Mouse (Mus musculus) T-cell, adult 2 months (primary cell): ENCODE data around the gene Aff1.

ENCODE experiments used
- DNase-seq: peaks from one replicate; pipeline ENCODE4 v3.0.0; 2022; ENCODE audit warnings: low spot score

Aff1 gene

DNA sequence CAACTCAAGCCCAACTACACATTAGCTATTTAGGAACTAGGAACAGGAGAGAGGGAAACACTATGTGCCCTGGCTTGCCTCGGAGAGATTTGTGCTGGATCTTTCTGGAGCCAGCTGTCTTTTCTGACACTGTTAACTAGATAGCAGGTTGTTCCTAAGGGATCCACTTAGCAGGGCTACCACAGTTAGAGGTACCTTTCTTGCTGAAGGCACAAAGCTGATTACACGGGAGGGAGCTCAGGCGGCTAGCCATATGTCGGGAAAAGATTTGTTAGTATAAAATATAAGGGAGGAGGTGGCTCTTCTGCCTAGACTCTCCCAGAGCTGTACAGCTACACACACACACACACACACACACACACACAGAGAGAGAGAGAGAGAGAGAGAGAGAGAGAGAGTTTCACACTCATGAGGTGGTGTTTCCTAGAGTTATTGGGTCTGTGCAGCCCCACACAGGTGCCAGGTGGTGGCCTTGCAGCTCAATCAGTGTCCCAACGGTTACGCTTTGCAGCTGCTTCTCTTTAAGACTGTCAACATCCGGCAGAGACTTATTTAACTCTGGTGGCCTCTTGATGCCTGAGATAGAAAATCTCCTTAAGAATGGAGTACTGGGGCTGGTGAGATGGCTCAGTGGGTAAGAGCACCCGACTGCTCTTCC lies 34.2 kb downstream of the Aff1 start:
- peak; percentile 17 for DNase-seq

DNA sequence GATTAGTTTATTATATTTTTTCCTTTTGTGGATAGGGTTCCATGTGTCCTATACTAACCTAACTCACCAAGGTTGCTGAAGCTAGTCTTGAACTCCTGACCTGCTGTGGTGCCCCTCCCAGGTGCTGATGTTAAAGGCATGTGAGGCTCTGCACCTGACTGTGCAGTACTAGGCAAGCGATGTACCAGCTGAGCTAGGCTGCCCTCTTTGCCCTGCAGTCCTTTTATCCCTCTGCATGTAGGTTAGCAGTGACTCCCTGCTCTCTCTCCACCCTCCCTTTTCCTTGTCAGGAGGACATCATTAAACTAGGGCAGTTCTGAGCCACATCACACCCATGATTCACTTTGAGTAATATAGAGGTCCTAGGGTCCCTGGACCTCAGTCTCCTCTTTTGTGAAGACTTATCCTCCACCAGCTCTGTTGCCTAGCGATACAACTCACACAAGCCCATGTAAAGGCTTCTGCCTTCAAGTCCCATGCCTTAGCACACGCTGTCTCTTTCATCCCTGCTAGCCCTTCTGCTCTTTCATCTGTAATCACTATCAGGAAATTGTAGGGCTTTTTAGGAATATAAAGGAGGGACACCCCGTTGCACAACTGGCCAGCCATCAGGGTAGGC lies 35.7 kb downstream of the Aff1 start:
- no peak for DNase-seq

DNA sequence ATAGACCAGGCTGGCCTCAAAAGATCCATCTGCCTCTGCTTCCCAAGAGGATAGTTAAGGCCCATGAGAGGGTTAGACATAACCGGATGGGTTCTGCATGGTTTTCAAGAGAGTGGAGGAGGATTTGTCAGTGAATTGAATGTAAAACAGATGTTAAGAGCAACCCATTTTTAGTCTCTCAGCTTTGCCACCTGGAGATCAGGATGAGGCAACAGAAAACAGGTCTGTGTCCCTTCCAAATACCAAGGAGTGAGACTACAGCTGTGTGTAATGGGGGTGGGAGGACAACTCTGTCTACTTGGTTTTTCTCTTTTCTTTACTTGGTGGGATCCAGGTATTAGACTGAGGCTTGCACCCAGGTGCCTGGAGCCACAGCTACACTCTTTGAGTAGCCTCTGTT lies 37.1 kb downstream of the Aff1 start:
- DNase-seq = no peak

- DNase-seq = no peak
Observed at GRCm38 (mm10) chr5:103730142-103730541, 38.0 kb downstream of the Aff1 start.

GRCm38 (mm10) chr5:103730727-103731126 lies 38.6 kb downstream of the Aff1 start:
- no peak for DNase-seq

- DNase-seq = no peak
Observed at GRCm38 (mm10) chr5:103732581-103732980, 40.4 kb downstream of the Aff1 start.

DNA sequence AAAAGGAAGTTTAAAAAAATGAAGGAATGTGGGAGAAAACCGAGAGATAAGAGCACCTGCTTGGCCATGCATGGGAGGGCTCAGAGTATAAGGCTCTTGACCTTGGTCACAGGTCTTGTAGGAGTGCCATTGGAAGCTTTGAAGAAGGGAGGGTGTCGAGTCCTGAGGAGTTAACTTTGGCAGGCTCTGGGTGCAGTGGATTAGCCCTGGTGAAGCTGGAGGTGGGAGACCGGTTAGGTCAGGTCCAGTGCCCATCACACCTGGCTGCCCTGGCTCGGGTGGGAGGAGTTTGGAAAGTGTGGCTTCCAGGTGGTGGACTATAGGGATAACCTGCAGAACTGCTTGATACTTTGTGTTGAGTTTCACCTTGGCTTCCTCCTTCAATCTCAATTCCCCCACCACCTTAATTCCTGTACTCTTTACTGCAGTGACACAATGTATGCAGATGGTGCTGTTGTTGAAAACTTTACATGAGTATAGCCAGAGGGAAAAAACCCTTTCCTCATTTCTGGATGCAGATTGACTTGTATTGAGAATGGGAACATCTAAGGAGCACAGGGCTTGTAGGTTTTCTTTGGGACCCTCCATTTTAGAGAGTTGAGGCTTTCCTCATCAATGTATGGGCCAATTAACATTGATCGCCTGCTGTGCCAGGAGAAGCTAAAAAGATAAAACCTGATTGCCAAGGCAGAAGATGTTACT lies 43.4 kb downstream of the Aff1 start:
- no peak for DNase-seq

DNA sequence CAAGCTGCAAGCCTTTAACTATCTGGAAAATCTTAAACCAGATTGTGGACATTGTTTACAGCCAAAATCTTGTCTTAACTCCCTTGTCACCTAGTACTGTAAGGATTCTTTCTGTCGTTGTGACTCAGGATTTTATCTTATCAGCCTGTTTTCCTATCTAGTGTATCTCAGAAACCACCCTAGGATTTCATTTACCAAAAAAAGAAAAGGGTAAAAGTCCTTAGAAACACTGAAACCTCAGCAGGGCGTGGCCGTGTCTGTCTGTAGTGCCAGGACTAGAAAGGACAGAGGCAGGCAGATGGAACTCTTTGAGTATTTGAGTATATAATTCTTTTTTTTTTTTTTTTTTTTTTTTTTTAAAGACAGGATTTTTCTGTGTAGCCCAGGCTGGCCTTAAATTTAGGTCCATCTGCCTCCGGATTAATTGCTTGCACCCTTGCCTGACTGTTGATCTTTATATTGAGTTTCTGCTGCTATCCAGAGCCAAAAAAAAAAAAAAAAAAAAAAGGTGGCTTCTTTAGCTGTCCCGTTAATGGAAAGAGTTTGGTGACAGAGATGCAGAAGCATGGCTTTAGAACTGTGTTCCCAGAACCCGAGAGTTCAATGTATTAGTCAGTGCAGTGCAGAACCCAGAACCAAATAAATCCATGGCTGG lies 44.5 kb downstream of the Aff1 start:
- no peak for DNase-seq

DNA sequence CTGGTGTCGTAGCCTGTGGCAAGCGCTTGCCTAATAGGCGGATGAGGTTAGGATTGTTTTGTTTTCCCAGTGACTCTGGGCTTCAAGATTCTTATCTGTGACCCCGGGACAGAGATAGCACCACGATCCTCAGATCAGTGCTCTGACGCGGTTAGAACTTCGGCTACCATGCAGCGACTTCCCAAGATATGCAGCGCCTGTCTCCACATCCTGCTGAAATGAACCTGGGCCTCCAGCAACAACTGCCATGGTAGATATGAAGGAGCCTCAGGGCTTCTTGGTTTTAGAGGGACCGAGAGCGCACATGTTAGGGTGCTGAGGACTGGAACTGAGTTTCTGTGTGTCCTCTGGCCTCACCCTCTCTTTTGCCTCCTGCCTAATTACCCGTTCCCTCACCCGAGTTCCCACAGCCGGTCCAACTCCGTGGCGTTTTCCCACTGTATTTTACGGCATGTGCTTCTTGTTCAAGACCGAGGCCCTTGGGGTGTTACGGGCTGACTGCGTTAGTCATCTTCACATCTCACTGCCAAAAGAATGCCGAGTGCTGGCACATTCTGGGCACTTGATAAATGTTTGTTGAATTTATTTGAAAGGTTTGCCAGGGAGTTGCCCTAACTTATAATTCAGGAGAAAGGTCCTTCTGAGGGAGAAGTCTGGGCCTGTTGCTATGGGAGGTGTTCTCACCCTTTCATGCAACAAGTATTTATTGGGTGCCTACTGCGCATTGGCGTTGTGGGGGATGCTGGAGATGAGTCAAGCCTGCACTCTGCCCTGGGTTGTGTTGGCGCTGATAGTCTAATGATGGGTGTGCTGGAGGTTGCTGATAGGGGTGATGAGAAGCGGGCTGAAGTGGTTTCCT lies 45.3 kb downstream of the Aff1 start:
- DNase-seq = no peak

GRCm38 (mm10) chr5:103738509-103738908 lies 46.3 kb downstream of the Aff1 start:
- no peak for DNase-seq

DNA sequence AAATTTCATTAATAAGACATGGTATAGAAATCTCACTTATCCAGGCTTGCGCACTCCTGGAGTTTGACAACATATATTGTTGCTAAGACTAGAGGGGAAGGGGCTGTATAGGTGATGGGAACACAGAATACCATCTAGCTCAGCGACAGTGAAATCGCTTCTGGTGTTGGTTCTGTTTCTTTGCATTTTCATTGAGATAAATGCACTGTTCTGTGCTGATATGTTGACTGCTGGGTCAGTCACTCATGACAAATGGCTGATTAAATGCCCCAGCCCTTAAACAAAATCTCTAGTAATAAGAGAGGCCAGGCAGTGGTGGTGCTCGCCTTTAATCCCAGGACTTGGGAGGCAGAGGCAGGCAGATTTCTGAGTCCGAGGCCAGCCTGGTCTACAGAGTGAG lies 47.0 kb downstream of the Aff1 start:
- no peak for DNase-seq

DNA sequence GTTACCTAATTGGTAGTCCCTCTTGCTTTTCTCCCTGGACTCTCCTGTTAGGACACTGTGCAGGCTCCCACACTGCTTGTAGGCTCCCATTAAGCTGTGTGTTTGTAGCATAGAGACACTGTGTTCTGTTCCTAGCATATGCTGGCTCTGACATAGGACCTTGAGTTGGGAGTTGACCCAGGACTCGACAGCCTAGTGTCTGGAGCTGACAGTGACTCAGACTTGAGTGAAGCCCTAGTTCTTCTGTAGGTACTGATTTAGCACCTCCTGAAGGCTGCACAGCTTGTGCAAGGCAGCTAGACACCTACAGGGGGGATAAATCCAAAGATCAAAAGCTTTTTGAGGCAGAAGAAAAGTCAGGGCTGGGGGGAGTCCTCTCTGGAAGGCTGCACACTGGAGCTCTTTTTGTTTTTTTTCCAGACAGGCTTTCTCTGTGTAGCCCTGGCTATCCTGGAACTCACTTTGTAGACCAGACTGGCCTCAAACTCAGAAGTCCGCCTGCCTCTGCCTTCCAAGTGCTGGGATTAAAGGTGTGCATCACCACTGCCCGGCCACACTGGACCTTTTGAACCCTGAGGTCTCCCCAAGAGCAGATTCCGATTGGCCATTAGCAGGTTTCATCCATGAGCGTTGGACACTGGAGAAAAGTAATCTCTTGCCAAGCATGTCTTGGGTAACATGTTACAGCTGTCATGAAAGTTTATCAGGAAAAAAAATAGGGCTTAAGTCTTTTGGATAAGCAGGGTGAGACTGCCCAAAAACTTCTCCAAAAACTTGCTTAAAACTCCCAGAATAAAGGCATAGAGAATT lies 48.1 kb downstream of the Aff1 start:
- DNase-seq = no peak

DNA sequence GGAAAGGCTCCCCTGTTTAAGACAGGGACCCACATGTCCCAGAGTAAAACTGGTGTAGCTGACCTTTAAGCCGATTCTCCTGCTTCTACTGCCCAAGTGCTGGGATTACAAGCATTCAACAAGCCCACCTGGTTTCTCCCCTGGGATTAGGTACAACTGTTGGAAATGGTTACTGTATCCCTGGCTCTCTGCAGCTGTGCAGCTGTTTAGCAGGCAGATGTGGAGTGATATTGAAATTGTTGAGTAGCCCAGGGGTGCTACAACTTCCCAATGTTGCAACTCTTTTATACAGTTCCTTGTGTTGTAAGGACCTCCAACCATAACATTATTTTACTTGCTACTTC lies 48.7 kb downstream of the Aff1 start:
- DNase-seq = no peak

DNA sequence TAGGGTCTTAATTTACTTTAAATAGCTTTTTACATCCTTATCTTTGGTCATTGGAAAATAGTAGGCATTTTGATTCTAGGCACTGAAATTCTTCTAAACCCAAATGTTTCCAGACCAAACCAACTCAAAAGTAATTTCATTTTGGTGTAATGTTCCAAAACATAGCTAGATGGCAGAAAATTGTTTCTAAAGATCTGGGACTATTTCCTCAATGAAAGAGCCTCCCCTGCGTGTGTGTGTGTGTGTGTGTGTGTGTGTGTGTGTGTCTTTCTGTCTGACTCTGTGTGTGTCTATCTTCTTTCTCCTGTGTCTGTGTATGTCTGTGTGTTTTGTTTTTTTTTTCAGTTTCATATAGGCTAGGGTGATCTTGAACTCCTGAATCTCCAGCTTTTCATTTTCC lies 49.3 kb downstream of the Aff1 start:
- peak; percentile 26 for DNase-seq

DNA sequence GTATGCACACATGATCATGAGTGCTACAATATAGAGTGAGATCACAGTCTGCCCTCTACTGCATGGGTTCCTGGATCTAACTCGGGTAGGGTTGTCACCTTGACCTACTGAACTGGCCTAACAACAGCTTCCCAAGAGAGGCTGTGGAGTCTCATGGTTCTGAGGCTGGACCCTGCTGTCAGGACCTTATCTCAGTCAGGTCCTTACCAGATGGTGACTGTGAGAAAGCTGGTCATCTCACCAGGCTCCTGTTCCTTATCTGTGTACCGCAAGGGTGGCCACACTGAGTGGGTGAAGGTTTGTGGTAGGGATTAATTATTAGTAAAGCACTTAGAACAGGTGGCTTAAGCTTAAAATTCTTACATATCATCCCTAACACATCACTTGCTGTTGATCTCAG lies 49.8 kb downstream of the Aff1 start:
- DNase-seq = no peak

GRCm38 (mm10) chr5:103744531-103744930 lies 52.4 kb downstream of the Aff1 start:
- no peak for DNase-seq

DNA sequence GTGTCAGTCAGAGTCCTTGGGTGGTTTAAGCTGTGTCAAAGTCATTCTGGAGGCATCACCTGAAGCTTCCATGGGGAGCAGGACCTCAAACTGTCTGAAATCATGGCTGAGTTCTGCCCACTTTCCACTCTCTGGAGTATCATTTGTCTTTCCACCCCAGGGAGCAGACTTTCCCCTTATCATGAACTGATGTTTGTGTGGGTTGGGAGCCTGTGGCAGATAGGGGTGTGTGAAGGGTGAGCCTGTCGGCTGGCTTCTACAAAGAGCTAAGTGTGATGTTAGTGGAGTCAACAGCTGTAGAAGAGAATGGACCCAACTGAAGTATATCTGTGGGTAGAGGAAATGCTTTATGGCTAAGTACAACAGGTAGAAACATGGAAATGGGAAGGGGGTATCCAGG lies 53.5 kb downstream of the Aff1 start:
- DNase-seq = no peak

DNA sequence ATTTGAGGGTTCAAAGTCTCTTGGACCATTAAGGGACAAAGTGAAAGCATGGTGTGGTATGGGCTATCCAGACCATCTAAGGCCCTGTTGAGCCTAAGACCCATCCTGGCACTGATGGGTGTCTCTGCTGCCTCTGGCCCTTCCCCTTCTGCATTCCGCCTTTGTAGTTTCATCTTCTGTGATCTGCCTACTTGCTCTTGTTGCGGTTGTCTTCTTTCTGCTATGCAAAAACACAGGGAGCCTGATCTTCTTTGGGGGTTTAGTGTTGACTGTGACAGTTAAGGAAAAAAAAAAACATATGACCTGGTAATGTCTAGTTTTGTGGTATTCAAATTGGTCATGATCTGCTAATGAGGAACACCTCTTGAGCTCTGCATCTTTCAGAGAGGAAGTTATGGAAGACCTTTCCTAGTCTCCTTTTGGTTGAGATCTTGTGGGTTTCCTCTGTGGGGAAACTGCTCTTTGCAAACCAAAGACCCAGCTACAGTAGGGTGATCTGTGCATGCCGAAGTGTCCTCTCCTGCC lies 54.4 kb downstream of the Aff1 start:
- DNase-seq = peak; percentile 57

GRCm38 (mm10) chr5:103747098-103747497 lies 54.9 kb downstream of the Aff1 start:
- DNase-seq = no peak

DNA sequence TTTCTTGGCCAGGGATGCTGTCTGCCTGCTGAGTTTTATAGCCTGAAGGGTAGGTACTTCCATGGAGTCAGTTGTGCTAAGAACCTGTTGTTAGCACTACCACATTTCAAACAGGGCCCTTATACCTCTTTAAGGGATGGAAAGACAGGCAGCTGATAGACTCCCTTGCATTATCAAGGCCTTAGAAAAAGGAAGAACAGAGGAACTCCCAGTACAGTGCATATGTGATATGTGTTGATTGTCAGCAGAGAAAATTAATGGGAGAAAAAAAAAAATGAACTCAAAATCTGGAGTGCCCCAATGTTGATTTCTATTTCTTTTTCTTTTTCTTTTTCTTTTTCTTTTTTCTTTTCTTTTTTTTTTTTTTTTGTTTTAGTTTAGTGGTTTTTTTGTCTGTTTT lies 56.2 kb downstream of the Aff1 start:
- DNase-seq = no peak
